Mouse (Mus musculus) natural killer cell, adult 2 months (primary cell): ENCODE measurements around the gene Fam205a1.
A peak's percentile ranks its signal among the peaks of the same experiment; 100 is the strongest.
"Not testable (repeated sequence)": the region's sequence is repeated elsewhere in the genome, so short reads cannot be mapped to it uniquely, and the experiment has no call there.

Source experiments
- DNase-seq, 2 experiments: peaks; one replicate each; pipeline ENCODE4 v3.0.0; 2022; ENCODE audit warnings: low spot score in 2 of 2

The Fam205a1 gene

DNA sequence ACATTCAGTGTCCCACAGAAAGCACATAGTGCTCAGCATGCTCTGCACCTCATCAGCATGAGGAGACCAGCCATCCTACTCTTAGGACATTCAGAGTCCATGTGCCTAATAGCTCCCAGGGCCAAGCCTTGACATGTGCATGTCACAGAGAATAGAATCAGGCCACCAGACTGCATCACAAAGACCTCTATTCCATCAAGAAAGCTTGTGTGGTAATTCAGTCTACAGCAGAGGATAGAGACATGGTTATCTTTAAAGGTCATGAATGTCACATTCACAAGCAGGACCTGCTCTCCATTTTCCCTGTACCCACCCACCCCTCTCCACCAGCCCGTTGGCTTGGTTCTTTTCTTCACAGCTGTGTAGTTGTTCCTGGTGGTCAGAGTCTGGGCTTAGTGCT, at the start of gene Fam205a1:
Gene Fam205a1, minus strand, starts transcription at position 101 of the 400 bp plus-strand sequence.
- not testable (repeated sequence) for DNase-seq

GRCm38 (mm10) chr4:42902730-42903129, 49.0 kb upstream of the Fam205a1 start:
- no peak for DNase-seq

DNA sequence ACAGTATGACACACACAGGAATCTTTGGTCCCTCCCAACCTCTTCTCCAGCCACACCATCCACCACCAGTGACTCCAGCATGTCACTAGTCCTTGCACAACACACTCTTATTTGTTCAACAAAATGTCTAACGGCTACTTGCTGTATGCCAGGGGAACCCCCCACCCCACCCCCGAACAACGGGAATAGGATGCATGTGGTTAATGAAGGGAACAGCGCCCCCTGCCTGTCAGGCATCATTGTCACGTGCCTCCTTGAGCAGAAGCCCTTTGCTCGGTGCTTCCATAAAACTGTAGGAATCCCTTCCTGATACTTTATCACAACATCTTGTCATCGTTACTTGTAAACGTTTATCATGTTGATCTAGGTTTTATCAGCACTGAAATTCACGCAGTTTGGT, 48.5 kb upstream of the Fam205a1 start:
- peak in 1 of 2 experiments; percentile 3 for DNase-seq

DNA sequence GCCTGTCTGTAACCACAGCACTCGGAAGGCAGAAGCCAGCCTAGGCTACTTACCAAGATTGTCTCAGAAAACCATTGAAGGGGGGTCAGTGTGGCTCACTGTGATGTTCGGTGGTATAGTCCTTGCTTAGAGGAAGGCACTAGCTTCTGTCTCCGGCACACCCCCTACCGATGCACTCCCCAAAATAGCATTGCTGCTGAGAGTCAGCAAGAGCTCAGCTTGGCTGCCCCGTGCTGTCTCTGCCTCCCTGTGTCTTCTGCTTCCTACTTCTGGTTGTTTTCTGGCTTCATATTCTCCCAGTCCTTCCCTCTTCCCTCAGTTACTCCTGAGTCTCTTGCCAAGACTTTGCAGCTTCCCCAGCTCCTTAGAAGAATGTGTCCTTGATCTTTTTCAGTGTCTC, 47.2 kb upstream of the Fam205a1 start:
- DNase-seq: no peak

DNA sequence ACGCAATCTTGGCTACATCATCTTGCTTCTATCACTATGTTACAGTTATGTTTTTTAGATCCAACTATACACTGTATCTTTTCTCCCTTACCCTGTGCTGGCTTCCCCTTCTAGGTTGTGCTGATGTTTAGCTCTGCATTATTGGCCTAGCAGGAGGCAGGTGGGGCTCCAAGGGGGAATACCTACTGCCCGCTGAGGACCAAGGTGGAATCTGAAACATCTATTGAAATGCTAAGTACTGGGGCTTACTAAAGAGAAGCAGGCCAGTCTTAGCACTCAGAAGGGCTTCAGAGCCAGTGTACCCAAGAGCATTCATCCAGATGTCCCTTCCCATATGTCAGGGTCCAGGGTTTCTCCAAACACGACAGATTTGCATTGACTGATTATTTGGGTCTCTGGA, 45.2 kb upstream of the Fam205a1 start:
- DNase-seq: no peak

GRCm38 (mm10) chr4:42895118-42895517, 41.4 kb upstream of the Fam205a1 start:
- no peak for DNase-seq

- DNase-seq: no peak
These were observed 37.5 kb upstream of the Fam205a1 start for GRCm38 (mm10) chr4:42891176-42891575.

DNA sequence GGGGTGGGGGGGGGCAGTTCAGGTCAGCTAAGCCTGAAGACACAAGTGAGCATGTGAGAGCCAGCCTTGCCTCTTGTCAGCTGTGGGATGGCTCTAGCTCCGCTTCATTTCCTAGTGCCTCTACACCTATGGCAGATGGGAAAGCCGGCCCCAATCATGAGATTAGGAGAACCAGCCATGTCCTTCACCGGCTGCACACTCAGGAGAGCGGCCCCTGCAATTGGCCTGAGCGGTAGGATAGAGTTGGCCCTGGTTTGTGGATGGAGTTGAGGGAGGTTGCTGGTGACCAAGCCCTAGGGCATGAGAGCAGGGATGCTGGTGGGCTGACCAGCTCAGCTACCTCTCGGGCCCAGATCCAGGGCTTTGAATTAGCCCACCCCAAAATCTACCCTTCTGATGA, 35.1 kb upstream of the Fam205a1 start:
- DNase-seq: no peak

DNA sequence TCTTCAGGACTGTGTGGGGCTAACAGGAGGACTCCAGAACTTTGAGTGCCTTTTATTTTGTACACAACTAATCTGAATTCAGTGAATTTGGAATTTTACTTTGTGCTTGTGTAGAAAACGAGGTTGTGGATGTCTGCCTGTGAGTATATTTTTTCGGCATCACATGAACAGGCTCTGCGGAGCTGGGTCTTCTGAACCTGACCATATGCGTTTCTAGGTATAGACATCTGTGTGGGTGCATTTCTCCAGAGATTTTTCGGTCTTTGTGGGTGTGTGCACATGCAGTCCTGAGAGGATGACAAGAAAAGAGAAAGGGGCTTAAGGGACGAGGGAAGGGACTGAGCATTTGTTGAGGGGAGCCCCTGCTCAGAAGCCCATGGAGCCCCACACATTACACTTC, 33.2 kb upstream of the Fam205a1 start:
- DNase-seq: no peak

GRCm38 (mm10) chr4:42880677-42880948, 26.9 kb upstream of the Fam205a1 start:
- DNase-seq: no peak

GRCm38 (mm10) chr4:42879829-42880676, 26.4 kb upstream of the Fam205a1 start:
- no peak for DNase-seq

DNA sequence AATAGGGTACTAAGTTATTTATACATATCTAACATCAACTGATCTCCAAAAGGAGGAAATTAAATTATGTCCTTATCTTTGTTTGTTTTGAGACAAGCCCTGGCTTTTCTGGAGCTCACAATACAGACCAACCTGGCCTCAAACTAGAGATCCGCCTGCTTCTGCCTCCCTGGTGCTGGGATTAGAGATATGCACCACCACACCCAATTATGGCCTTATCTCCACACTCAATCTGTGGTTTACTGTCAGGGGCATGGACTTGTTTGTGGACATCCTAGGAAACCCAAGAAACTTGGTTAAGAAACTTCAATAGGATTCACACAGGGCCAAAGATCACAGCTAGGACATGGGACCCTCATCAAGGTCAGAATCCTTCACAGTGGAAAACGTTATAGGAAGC, 24.0 kb upstream of the Fam205a1 start:
- DNase-seq: no peak

- DNase-seq: peak in 1 of 2 experiments; percentile 42
These were observed 23.1 kb upstream of the Fam205a1 start for GRCm38 (mm10) chr4:42876586-42877291.

- no peak for DNase-seq
These were observed 20.4 kb upstream of the Fam205a1 start, which contains the start of gene Fam205c for GRCm38 (mm10) chr4:42874134-42874533. Fam205c (minus strand) TSS chr4:42874234.

DNA sequence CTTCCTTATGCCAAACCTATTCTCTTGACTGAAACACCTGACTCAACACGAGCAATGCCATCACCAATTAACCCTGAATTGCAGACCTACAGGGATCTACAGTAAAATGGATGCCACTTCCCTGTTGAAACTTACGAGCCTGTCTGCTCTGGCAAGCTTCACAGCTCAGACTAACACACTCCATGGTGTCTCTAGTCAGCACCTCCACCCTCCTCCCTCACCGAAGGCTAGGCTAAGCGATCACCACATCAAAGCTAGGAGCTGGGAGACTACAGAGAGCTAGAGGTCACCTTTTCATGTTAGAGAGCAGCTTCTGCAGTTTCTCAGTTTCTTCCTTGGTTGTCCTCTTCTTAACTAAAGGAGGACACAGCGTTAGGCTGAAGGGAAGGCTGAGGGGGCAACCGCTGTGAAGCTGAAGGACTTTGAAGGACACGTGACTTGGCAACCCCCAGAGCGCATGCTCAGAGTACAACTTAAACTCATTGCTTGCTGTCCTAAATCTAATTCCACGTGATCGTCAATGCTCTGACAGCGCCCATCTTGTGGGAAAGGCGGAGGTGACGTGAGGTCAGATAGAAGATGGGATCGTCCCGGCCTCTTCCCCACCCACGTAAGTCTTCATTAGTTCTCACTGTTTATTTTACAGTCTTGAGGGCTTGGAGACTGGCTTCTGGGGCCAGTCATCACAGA, 19.2 kb upstream of the Fam205a1 start:
- no peak for DNase-seq

DNA sequence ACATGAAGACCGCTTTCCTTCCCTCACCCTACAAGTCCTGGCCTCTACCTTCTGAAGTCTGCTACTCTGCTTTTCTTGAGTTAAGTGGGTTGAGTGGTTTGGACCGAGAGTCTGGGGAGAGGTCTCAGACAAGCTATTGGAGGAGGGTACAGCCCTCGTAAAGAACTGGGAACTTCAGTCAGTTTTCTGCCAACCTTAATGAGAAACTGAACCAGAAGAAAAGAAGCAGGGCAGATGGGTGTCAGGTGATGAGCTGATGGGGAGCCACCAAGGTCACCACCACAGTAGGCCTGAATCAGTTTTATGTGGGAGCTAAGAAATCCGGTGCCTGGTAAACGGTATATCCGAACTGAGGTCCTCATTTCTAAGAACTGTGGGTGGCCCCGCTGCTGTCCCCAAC, 18.5 kb upstream of the Fam205a1 start:
- DNase-seq: no peak

- no peak for DNase-seq
These were observed 17.1 kb upstream of the Fam205a1 start for GRCm38 (mm10) chr4:42870748-42871147.

DNA sequence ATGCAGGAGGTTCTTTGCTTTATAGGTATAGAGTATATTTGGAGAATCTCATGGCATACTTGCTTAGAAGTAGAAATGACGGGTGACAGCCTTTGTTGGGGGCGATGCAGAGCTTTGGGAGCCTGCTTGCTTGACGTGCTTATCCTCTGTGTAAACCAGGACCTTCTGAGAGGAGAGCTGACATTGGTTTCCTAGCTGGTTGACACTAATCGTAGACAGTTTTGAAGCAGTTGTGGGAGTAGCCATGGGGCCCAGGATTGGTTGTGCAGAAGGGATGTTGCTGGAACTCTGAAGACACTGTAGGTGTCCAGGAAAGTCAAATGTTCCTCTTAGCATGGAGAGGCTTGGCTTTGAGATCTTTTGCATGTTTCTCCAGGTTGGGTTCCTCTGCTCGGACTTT, 14.5 kb upstream of the Fam205a1 start:
- no peak for DNase-seq

- no peak for DNase-seq
These were observed 13.7 kb upstream of the Fam205a1 start for GRCm38 (mm10) chr4:42867390-42867789.

DNA sequence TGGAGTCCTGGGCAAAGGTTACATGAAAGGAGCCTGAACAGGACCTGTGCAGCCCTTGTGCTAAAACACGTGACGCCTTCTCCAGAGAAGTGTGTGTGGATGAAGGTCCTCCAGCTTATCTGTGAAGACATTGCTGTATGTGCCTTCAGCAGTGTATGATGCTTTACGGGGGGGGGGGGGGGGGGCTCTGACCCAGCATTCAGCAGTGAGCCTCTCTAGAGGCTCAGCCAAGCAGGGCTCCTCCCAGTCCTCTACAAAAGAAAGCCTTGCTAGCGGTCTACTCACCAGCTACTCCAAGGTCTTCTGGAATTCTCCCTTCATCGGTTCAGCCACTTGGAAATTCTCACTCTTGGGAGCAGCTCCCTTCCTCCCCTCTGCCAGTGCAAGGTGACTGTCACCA, 9.8 kb upstream of the Fam205a1 start:
- not testable (repeated sequence) for DNase-seq

DNA sequence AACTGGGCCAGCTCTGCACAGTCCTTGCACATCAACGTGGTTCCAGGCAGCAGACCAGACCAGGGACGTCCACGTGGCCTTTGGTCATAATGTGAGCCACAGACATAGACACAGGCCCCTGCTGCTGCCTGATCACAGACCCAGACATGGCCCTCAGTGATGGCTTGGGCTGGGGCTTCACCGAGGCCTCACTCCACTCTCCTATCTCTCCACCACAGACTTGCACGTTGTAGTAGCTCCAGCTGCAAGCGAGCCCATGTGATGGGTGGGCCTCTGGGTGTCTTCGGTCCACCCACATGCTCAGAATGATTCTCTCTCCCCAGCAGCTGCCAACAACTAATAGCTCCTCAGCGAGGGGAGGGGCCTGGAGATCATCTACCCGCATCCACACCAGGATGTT, 6.8 kb upstream of the Fam205a1 start:
- not testable (repeated sequence) for DNase-seq

DNA sequence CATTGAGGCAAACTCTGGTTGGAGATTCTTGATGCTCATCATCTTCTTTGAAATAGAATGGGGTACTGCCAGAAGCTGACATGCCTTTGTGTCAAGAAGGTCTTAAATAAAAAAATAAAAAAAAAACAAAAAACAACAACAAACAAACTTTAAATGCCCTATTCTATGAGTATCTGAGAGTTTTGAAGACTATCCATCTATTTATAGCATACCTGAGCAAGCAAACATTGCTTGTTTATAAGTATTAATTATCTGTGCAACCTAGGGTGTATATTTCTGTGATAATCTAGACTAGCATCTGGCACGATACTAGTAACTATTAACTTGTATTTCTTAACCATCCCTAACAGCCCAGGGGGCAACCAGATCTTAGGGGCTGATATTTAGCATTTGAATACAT, 3.0 kb upstream of the Fam205a1 start, which contains the start of gene Gm12394:
Gene Gm12394, minus strand, starts transcription at position 101 of the 400 bp plus-strand sequence.
- DNase-seq: not testable (repeated sequence)
